8 mouse cellular contexts compared by ENCODE assay signal in genomic region chr1:149960734-149961424, GRCm38 (mm10). TPM values are rescaled to one million over a fixed set of nuclear protein-coding genes. Genes with fewer than 3 reads are reported as not detected.
DNase-seq lines count a peak whose midpoint lies in the region; ATAC-seq and TF ChIP-seq lines count a peak whose summit lies in the region.

Pla2g4a (minus strand) TSS chr1:149961290.

- peak; percentile 17 for DNase-seq in right cerebral cortex, adult 18-20 months
- DNase-seq in right cerebral cortex, postnatal 4 days: no peak
- no peak for DNase-seq in forebrain, embryonic 11.5 days (ENCODE audit: low spot score)
- peak; percentile 10 for DNase-seq in heart, postnatal 0 days (ENCODE audit: low spot score)
- peak; percentile 47 to 54 for DNase-seq in kidney, postnatal 36 days
- DNase-seq in lung, postnatal 14 days: peak; percentile 52
- peak; percentile 34 for DNase-seq in ovary, postnatal 14 days (ENCODE audit: low spot score)
- peak; percentile 73 for DNase-seq in urinary bladder, postnatal 14 days (ENCODE audit: low spot score)

- TF ChIP-seq EP300 in heart, postnatal 0 days (IDR thresholded peaks at IDR 0.05; ENCODE audit: low read depth): no peak

- no peaks in the 10 kb centered on the region for H3K9me3 ChIP-seq in forebrain, embryonic 11.5 days (ENCODE audit: control insufficient read depth, low read length)
- H3K9me3 ChIP-seq in heart, postnatal 0 days (replicated peaks; ENCODE audit: control insufficient read depth, low read length): no peaks in the 10 kb centered on the region

- H3K4me3 ChIP-seq in forebrain, embryonic 11.5 days (ENCODE audit: low read depth, low read length): no peak within 1 kb of the TSS
- H3K4me3 ChIP-seq in heart, postnatal 0 days (ENCODE audit: low read depth, low read length): peak within 1 kb of the TSS; percentile 63

- 26% methylated on average over 15 of the region's 15 CpGs for WGBS in forebrain, embryonic 11.5 days
- 11% methylated on average over 15 of the region's 15 CpGs for WGBS in heart, postnatal 0 days

- H3K9ac ChIP-seq in forebrain, embryonic 11.5 days (ENCODE audit: low read length): no peak within 1 kb of the TSS; the same call in 1 of the 2 replicates
- H3K9ac ChIP-seq in heart, postnatal 0 days (replicated peaks; ENCODE audit: low read depth, low read length): peak within 1 kb of the TSS; percentile 60

- no peak for TF ChIP-seq CTCF in heart, postnatal 0 days (IDR thresholded peaks at IDR 0.05; ENCODE audit: low read depth)

- H3K27ac ChIP-seq in forebrain, embryonic 11.5 days (ENCODE audit: low read depth, low read length): no peak within 1 kb of the TSS
- H3K27ac ChIP-seq in heart, postnatal 0 days (ENCODE audit: low read depth): peak within 1 kb of the TSS; percentile 76; the same call in 1 of the 2 replicates

- H3K4me1 ChIP-seq in forebrain, embryonic 11.5 days (replicated peaks; ENCODE audit: control insufficient read depth, insufficient read depth, low read length): no peaks in the 10 kb centered on the region
- H3K4me1 ChIP-seq in heart, postnatal 0 days (ENCODE audit: control insufficient read depth, insufficient read depth): no peaks in the 10 kb centered on the region; the same call in 1 of the 2 replicates

- H3K27me3 ChIP-seq in forebrain, embryonic 11.5 days (ENCODE audit: control insufficient read depth, insufficient read depth, low read length): no peaks in the 10 kb centered on the region
- no peaks in the 10 kb centered on the region for H3K27me3 ChIP-seq in heart, postnatal 0 days (ENCODE audit: control insufficient read depth, insufficient read depth, low read length)

- peak within 1 kb of the TSS; percentile 46 for H3K4me2 ChIP-seq in forebrain, embryonic 11.5 days (ENCODE audit: low read depth, low read length, severe bottlenecking)
- peak within 1 kb of the TSS; percentile 86 for H3K4me2 ChIP-seq in heart, postnatal 0 days (ENCODE audit: low read depth, low read length)

- no peaks in the 10 kb centered on the region for H3K36me3 ChIP-seq in forebrain, embryonic 11.5 days (ENCODE audit: control insufficient read depth, insufficient read depth, low read length)
- H3K36me3 ChIP-seq in heart, postnatal 0 days (replicated peaks; ENCODE audit: control insufficient read depth, insufficient read depth, low read length): no peaks in the 10 kb centered on the region

- peak; percentile 53 for ATAC-seq in forebrain, embryonic 11.5 days (replicated peaks; ENCODE audit: low FRiP score)
- ATAC-seq in heart, postnatal 0 days (ENCODE audit: insufficient read depth, low read depth): peak; percentile 58

RNA-seq across cellular contexts. Expression of gene Pla2g4a, which starts in this region (rescaled TPM):
- 3.4 and 4.6 TPM in 2 replicates for polyA plus RNA-seq in forebrain, embryonic 11.5 days (2014; fragmentation: Nextera tagmentation; extraction: Ambion mirVana)
- total RNA-seq in heart, postnatal 0 days (2014; rRNA removed; ENCODE audit: low replicate concordance): 2.4 and 5.9 TPM in 2 replicates
- polyA plus RNA-seq in heart, postnatal 0 days (2015; fragmentation: Nextera tagmentation; extraction: Ambion mirVana): 2.8 and 3.1 TPM in 2 replicates

Comparison
In these comparisons a context has a peak if more than half of its experiments do, and no peak if none do; other contexts are left out.
1. DNase-seq: peak in right cerebral cortex, adult 18-20 months (single experiment), heart, postnatal 0 days (single experiment), kidney, postnatal 36 days (2 of 2), lung, postnatal 14 days (single experiment), ovary, postnatal 14 days (single experiment) and urinary bladder, postnatal 14 days (single experiment); none in right cerebral cortex, postnatal 4 days (single experiment) and forebrain, embryonic 11.5 days (single experiment).